Mouse (Mus musculus) midbrain, postnatal 0 days (tissue): ENCODE results near the gene Klhl3. TPM values are rescaled to one million over a fixed set of nuclear protein-coding genes. Genes with fewer than 3 reads are reported as not detected.
A peak's percentile ranks its signal among the peaks of the same experiment; 100 is the strongest.

ENCODE experiments used
- ATAC-seq: fragments of 200-750 bp; cut with Nextera tagmentation; 2 replicates; pipeline ENCODE4 v1.8.0; 2017; ENCODE audit warnings: moderate number of reproducible peaks, mild to moderate bottlenecking, moderate TSS enrichment, moderate library complexity; ENCODE audit not compliant: low FRiP score
- DNase-seq: peaks from one replicate; pipeline ENCODE4 v3.0.0-alpha.2; 2015; ENCODE audit warnings: low spot score
- H3K27ac ChIP-seq: fragments of 300-500 bp; sonication (generic); 2 replicates; pipeline ENCODE4 v1.5.1; 2014; ENCODE audit warnings: low read depth, mild to moderate bottlenecking, low read length, mixed read lengths
- H3K27me3 ChIP-seq: fragments of 300-500 bp; sonication (generic); 2 replicates; pipeline ENCODE4 v1.6.1; 2014; ENCODE audit warnings: low read length, control low read depth, mixed read lengths; ENCODE audit not compliant: insufficient read depth
- H3K36me3 ChIP-seq: fragments of 300-500 bp; sonication (generic); 2 replicates; pipeline ENCODE4 v1.6.1; 2014; ENCODE audit warnings: low read length, control low read depth, mixed read lengths; ENCODE audit not compliant: insufficient read depth
- H3K4me1 ChIP-seq: fragments of 300-500 bp; sonication (generic); 2 replicates; pipeline ENCODE4 v1.6.1; 2014; ENCODE audit warnings: mild to moderate bottlenecking, control low read depth, antibody characterized with exemption, low read length, mixed read lengths; ENCODE audit not compliant: insufficient read depth
- H3K4me2 ChIP-seq: fragments of 300-500 bp; sonication (generic); 2 replicates; pipeline ENCODE4 v1.6.1; 2014; ENCODE audit warnings: low read depth, mild to moderate bottlenecking, low read length, mixed read lengths; ENCODE audit not compliant: poor library complexity, severe bottlenecking
- H3K4me3 ChIP-seq: fragments of 300-500 bp; sonication (generic); 2 replicates; pipeline ENCODE4 v1.5.1; 2014; ENCODE audit warnings: low read depth, mild to moderate bottlenecking, low read length, moderate library complexity
- H3K9ac ChIP-seq: fragments of 300-500 bp; sonication (generic); replicated peaks from 2 replicates; pipeline ENCODE4 v1.6.1; 2014; ENCODE audit warnings: mild to moderate bottlenecking, low read length, moderate library complexity, mixed read lengths; ENCODE audit not compliant: poor library complexity, severe bottlenecking
- H3K9me3 ChIP-seq: fragments of 300-500 bp; sonication (generic); 2 replicates; pipeline ENCODE4 v1.6.1; 2016; ENCODE audit warnings: low read length, control low read depth
- CTCF ChIP-seq: IDR thresholded peaks from 2 replicates; pipeline ENCODE4 v1.5.1; 2016; ENCODE audit warnings: antibody characterized with exemption, mild to moderate bottlenecking
- WGBS: fragments of 180-500 bp; shearing (Covaris S2); extraction: QIAGEN DNeasy Blood & Tissue Kit; methylation state at CpG from one replicate; pipeline ENCODE4 v1.1.7; 2014; 5-methylcytosine and 5-hydroxymethylcytosine counted together
- polyA plus RNA-seq: library from polyadenylated mRNA; unstranded; fragments of >200 nt; fragmentation: Nextera tagmentation; extraction: Ambion mirVana; gene quantifications from 2 replicates; pipeline ENCODE4 v1.2.1, GENCODE M21; 2015
- total RNA-seq: library from RNA; depleted of rRNA; stranded (reverse); fragments of >200 nt; gene quantifications from 2 replicates; pipeline ENCODE4 v1.2.3, GENCODE M21; 2014

Klhl3 gene
- total and polyA plus RNA-seq, 2 experiments from 2014 or later = 11.2 to 13.4 TPM

DNA sequence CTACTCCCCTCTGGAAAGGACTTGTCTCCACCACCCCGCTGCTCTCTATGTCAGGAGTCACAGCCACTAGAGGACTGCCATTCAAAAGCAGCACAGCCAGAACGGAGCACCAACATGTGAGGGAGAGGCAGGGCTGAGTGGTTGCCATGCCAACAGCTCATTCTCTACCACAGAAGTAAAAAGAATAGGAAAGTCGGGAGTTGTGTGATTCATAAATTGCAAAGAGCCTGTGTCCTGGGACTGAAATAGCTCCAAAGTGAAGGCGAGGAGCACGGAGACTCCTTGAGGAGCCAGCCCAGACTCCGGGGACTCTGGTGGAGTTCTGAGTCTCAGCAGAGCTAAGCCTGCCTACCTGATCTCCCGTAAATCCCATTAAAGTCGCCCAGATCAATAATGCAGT lies 22.7 kb downstream of the Klhl3 start:
- H3K4me3 ChIP-seq = no peak overlapping the region
- peak overlapping the region; percentile 65; the same call in 1 of the 2 replicates for H3K27ac ChIP-seq
- DNase-seq (peak; percentile 82), ATAC-seq (peak; percentile 83)
- TF ChIP-seq CTCF = no peak
- peaks cover 9% of the 10 kb centered on the region; the same call in 1 of the 2 replicates for H3K4me1 ChIP-seq
- no peaks in the 10 kb centered on the region for H3K9me3 ChIP-seq
- 4% methylated on average over 8 of the region's 8 CpGs for WGBS
- peaks cover 14% of the 10 kb centered on the region for H3K36me3 ChIP-seq
- H3K27me3 ChIP-seq = no peaks in the 10 kb centered on the region
- peak overlapping the region; percentile 37 for H3K4me2 ChIP-seq
- H3K9ac ChIP-seq = no peak overlapping the region

DNA sequence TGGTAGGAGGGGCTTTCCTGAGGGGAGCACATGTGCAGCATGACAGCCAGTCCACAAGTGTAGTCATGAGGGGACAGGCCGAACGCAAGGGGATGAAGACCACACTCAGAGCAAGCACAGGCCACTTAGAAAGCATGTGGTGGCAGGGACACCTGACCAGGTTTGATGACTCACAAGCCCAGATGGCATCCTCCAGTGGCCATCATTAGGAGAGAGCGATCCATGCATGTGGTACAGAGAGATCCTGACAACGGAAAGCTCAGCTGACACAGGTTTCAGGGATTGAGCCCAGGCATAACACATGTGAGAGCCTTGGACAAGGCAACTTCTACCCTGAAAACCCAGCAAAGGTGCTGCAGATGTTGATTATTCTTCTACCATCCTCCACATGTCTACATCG lies 29.0 kb downstream of the Klhl3 start:
- 97% methylated on average over 5 of the region's 5 CpGs for WGBS

DNA sequence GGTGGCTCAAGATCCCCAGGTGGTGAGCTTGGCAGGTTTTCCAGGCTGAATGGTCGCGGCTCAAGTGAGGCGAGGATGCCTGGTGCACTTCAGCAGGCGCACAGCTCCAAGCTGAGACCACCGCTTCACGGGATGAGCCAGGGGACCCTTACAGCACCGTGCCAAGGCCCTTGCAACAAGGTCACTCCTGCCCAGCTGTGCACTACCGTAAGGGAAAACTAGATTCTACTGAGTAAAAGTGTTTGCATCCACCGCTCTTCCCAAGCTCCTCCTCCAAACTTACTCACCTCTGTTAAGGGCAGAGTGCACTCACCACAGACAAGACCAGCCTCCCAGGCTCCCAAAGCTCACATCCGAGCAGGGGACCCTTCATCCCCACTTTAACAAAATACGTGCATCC lies 29.9 kb downstream of the Klhl3 start:
- DNase-seq (no peak), ATAC-seq (no peak)
- no peaks in the 10 kb centered on the region for H3K4me1 ChIP-seq
- H3K4me2 ChIP-seq = no peak overlapping the region
- no peak overlapping the region for H3K27ac ChIP-seq
- no peak for TF ChIP-seq CTCF
- H3K9me3 ChIP-seq = no peaks in the 10 kb centered on the region
- H3K36me3 ChIP-seq = peaks cover 15% of the 10 kb centered on the region
- 81% methylated on average over 11 of the region's 11 CpGs for WGBS
- H3K9ac ChIP-seq = no peak overlapping the region
- no peak overlapping the region for H3K4me3 ChIP-seq
- no peaks in the 10 kb centered on the region for H3K27me3 ChIP-seq

More for the DNA sequence above, 29.0 kb downstream of the Klhl3 start:
- Histone ChIP-seq H3K9ac (no peak overlapping the region), H3K4me3 (no peak overlapping the region), H3K36me3 (peaks cover 15% of the 10 kb centered on the region), H3K4me1 (no peaks in the 10 kb centered on the region), H3K4me2 (no peak overlapping the region), H3K9me3 (no peaks in the 10 kb centered on the region), H3K27me3 (no peaks in the 10 kb centered on the region), H3K27ac (no peak overlapping the region)
- DNase-seq (no peak), ATAC-seq (no peak)
- no peak for TF ChIP-seq CTCF

DNA sequence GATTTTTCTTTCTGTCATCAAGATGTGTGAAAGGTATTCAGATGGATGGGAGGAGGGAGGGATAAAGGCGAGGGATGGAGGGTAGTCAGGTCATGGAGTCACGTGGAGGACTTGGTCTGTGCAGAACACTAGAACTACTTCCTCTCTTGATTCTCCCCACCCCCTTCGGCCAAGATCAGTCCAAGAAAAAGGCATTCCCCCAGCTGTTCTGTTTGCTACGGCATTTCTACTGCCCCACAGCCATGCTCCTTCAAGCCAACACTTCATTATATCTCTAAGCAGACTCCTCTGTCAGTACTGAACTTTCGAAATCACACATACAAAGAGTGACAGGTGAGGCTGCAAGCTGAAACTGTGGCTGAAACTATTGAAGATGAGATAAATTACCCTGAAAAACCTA lies 30.3 kb downstream of the Klhl3 start:
- Histone ChIP-seq H3K4me2 (no peak overlapping the region), H3K9ac (no peak overlapping the region), H3K27ac (no peak overlapping the region), H3K4me1 (no peaks in the 10 kb centered on the region), H3K27me3 (no peaks in the 10 kb centered on the region), H3K36me3 (peaks cover 15% of the 10 kb centered on the region), H3K4me3 (no peak overlapping the region), H3K9me3 (no peaks in the 10 kb centered on the region)
- no peak for TF ChIP-seq CTCF
- 84% methylated on average over 5 of the region's 5 CpGs for WGBS
- no peak for DNase-seq
- ATAC-seq = no peak

DNA sequence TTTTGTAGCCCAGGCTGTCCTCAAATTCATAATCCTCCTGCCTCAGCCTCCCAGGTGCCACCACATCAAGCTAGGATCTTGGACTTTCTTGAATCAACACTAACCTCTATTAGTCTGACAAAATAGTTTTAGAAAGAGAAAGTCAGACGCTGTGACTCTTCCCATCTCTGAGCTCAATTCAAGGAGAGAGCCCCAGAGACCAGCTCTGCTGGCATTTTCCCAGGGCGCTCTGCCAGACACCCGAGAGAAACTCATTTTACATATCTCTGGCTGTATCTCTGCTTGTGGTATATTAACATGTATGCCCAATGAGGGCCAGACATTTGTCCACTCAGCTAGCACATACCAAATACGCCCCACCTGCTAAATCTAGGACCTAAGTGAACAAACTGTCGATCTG lies 35.0 kb downstream of the Klhl3 start:
- Histone ChIP-seq H3K27me3 (no peaks in the 10 kb centered on the region), H3K4me1 (no peaks in the 10 kb centered on the region), H3K36me3 (peaks cover 4% of the 10 kb centered on the region), H3K4me2 (no peak overlapping the region), H3K9ac (no peak overlapping the region), H3K4me3 (no peak overlapping the region), H3K27ac (no peak overlapping the region), H3K9me3 (no peaks in the 10 kb centered on the region)
- DNase-seq = no peak
- no peak for ATAC-seq
- WGBS = 82% methylated on average over 5 of the region's 5 CpGs
- no peak for TF ChIP-seq CTCF

DNA sequence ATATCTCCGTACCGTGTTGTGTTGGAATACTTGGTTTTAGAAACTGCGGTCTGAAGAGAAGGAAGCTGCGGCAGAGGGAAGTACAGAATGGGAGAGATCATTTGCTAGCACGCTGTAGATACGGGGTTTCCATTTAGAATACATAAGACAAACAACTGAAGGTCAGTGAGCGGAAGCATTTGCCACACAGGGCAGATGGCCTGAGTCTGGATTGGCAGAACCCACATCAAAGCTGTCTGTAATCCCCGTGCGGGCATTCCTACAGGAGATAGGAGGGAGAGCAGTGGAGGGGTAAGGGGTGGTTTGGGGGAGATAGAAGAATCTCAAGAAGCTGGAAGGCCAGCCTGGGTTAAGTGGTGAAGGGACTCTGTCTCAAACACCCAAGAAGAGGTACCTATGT lies 38.5 kb downstream of the Klhl3 start:
- H3K4me1 ChIP-seq = no peaks in the 10 kb centered on the region
- no peaks in the 10 kb centered on the region for H3K9me3 ChIP-seq
- TF ChIP-seq CTCF = no peak
- DNase-seq (peak; percentile 51), ATAC-seq (no peak)
- no peaks in the 10 kb centered on the region for H3K27me3 ChIP-seq
- no peak overlapping the region for H3K4me2 ChIP-seq
- H3K36me3 ChIP-seq = peaks cover 11% of the 10 kb centered on the region
- H3K9ac ChIP-seq = no peak overlapping the region
- 85% methylated on average over 9 of the region's 9 CpGs for WGBS
- H3K27ac ChIP-seq = no peak overlapping the region
- no peak overlapping the region for H3K4me3 ChIP-seq
